Mouse (Mus musculus): ENCODE results near the gene Gm28047.
A peak's percentile ranks its signal among the peaks of the same experiment; 100 is the strongest.

The Gm28047 gene

GRCm38 (mm10) chr15:102516293-102516692, 108.6 kb downstream of the Gm28047 start:
- no peak for DNase-seq (ENCODE audit: low spot score)

GRCm38 (mm10) chr15:102515791-102516190, 109.1 kb downstream of the Gm28047 start:
- DNase-seq (ENCODE audit: low spot score) = no peak

GRCm38 (mm10) chr15:102515261-102515660, 109.6 kb downstream of the Gm28047 start:
- no peak for DNase-seq (ENCODE audit: low spot score)

- DNase-seq (ENCODE audit: low spot score) = no peak
Observed at GRCm38 (mm10) chr15:102513004-102513403, 111.9 kb downstream of the Gm28047 start.

GRCm38 (mm10) chr15:102512471-102512870, 112.4 kb downstream of the Gm28047 start:
- DNase-seq (ENCODE audit: low spot score) = no peak

GRCm38 (mm10) chr15:102512010-102512409, 112.9 kb downstream of the Gm28047 start:
- peak; percentile 30 for DNase-seq (ENCODE audit: low spot score)

GRCm38 (mm10) chr15:102511285-102511833, 113.5 kb downstream of the Gm28047 start:
- peak; percentile 61 for DNase-seq (ENCODE audit: low spot score)

- peak; percentile 96 for DNase-seq (ENCODE audit: low spot score)
Observed at GRCm38 (mm10) chr15:102510590-102511284, 114.1 kb downstream of the Gm28047 start.

- no peak for DNase-seq (ENCODE audit: low spot score)
Observed at GRCm38 (mm10) chr15:102510110-102510509, 114.8 kb downstream of the Gm28047 start.

GRCm38 (mm10) chr15:102508336-102508735, 116.5 kb downstream of the Gm28047 start:
- no peak for DNase-seq (ENCODE audit: low spot score)

GRCm38 (mm10) chr15:102507561-102507960, 117.3 kb downstream of the Gm28047 start:
- DNase-seq (ENCODE audit: low spot score) = no peak

- DNase-seq (ENCODE audit: low spot score) = no peak
Observed at GRCm38 (mm10) chr15:102506864-102507263, 118.0 kb downstream of the Gm28047 start.

- DNase-seq (ENCODE audit: low spot score) = no peak
Observed at GRCm38 (mm10) chr15:102506464-102506830, 118.4 kb downstream of the Gm28047 start.

GRCm38 (mm10) chr15:102505770-102506463, 119.0 kb downstream of the Gm28047 start:
- no peak for DNase-seq (ENCODE audit: low spot score)

GRCm38 (mm10) chr15:102505073-102505769, 119.6 kb downstream of the Gm28047 start:
- no peak for DNase-seq (ENCODE audit: low spot score)

GRCm38 (mm10) chr15:102503924-102504782, 120.7 kb downstream of the Gm28047 start:
- DNase-seq (ENCODE audit: low spot score) = no peak

GRCm38 (mm10) chr15:102503447-102503846, 121.4 kb downstream of the Gm28047 start, which contains the start of gene Gm10337:
Gm10337 (plus strand) TSS chr15:102503722.
- DNase-seq (ENCODE audit: low spot score) = no peak

- no peak for DNase-seq (ENCODE audit: low spot score)
Observed at GRCm38 (mm10) chr15:102502254-102502840, 122.5 kb downstream of the Gm28047 start.

- DNase-seq (ENCODE audit: low spot score) = no peak
Observed at GRCm38 (mm10) chr15:102501084-102501814, 123.6 kb downstream of the Gm28047 start.

GRCm38 (mm10) chr15:102500479-102500878, 124.4 kb downstream of the Gm28047 start:
- DNase-seq (ENCODE audit: low spot score) = no peak

Measured in embryo, embryonic 10 days (tissue).